Mouse (Mus musculus) frontal cortex, postnatal 36 days (tissue): ENCODE measurements around the gene 1810062G17Rik.

Source experiments
- DNase-seq, 2 experiments: peaks; one replicate each; pipeline ENCODE4 v3.0.0; 2022; ENCODE audit warnings: low spot score in 2 of 2

Gene 1810062G17Rik

GRCm38 (mm10) chr3:36476261-36477155, 771 bp downstream of the 1810062G17Rik start:
- DNase-seq, result no peak

DNA sequence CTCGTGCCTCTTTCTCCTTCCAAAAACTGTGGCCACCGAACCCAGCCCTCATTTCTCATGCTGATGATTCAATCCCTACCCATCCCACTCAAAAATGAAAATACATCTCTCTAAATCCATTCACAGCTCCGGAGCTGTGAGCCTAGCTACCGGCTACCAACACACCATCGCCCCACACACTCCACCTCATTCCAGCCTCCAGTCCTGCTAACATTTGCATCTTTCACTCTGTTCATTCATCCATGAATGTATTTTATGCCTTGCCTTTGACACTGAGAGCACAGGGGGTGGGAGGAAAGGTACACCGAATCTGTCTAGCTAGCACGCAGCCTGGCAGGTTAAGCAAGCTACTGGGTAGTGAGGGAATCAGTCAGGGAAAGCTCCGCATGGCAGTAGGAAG, 3.0 kb downstream of the 1810062G17Rik start:
- DNase-seq, result peak; percentile 55 to 59

DNA sequence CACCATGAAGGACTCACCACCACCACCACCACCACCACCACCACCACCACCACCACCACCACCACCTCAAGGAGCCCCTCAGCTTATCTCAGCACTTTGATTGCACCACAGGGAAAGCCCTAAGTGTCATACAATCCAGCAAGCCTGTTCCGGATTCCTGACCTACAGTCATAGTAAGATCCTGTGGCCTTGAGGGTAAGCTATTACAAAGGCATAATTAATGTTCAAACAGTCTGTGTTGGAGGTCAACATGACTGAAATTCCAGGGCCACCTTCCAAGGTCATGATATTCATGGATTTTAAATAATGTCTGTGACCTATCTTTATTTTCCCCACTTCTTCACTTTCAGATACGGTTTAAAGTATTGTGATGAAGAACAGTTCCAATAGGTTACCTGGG, 4.7 kb downstream of the 1810062G17Rik start:
- DNase-seq, result no peak

DNA sequence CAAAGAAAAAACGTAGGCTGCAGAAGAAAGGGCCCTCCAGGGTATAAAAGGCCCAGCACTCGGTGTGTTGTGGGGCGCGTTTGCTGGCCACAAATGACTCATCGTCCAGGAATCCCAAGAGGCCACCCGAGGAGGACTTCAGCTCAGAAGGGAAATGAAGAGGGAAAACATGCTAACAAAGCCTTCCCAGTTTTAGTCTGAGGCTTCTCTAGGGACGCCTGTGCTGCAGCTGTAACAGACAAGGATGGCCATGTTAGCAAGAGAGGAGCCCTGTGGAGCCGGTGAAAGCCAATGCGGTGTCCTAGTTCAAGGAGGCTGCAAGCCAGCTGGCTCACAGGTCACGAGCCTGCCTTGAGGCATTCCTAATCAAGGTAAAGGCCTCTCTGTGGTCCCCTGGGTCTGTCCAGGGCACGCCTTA, 6.0 kb downstream of the 1810062G17Rik start:
- no peak for DNase-seq

DNA sequence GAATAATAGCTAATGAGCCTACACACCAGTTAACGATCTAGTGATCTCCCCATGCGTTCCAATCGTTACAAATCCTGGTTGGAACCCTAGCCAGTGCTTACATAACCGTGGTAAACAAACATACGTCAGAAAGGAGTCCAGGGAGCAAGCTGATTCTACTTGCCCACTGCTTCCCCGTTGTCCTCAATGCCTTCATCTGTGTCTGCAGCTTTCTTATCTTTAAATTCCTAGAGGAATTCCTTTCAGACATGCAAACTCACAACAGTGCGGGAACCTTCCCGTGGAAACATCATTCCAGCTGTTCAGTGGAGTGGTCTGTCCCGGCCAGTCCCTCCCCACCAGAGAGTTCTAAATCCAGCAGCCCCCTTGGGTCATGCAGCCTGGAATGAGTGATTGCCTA, 7.2 kb downstream of the 1810062G17Rik start:
- no peak for DNase-seq

- DNase-seq, result peak in 1 of 2 experiments; percentile 46
Measured at GRCm38 (mm10) chr3:36484292-36484691, 8.6 kb downstream of the 1810062G17Rik start.

GRCm38 (mm10) chr3:36486176-36486575, 10.4 kb downstream of the 1810062G17Rik start:
- no peak for DNase-seq

- no peak for DNase-seq
Measured at GRCm38 (mm10) chr3:36486881-36487280, 11.1 kb downstream of the 1810062G17Rik start.

GRCm38 (mm10) chr3:36488367-36488766, 12.6 kb downstream of the 1810062G17Rik start:
- no peak for DNase-seq

- DNase-seq, result no peak
Measured at GRCm38 (mm10) chr3:36488899-36489589, 13.3 kb downstream of the 1810062G17Rik start.

DNA sequence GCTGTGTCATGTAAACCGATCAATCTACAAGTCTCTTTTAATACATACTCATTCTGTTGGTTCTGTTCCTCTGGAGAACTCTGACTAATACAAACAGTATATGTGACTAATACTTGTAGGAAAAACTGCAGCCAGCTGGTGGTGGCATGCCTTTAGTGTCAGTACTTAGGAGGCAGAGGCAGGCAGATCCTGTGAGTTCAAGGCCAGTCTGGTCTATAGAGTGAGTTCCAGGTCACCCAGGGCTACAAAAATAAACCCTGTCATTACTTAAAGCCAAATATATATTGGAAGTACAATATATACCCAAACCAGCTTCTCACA, 13.8 kb downstream of the 1810062G17Rik start:
- DNase-seq, result no peak

DNA sequence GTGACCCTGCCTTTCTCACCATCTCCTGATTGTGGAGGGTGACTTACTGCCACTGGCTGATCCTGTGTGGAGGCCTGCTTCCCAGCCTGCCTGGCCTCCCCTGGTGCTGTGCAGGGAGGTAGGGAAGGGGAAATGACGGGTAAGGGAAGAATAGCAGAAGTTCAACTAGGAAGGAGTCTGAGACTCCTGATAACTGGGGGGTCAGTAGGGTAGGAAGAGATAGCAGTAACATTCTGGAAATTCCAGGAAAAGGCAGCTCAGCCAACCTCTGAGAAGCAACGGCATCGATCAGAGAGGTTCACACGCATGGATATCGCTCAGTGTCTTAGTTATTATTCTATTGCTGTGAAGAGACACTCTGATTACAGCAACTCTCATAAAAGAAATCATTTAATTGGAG, 15.8 kb downstream of the 1810062G17Rik start:
- DNase-seq, result no peak

GRCm38 (mm10) chr3:36492716-36493391, 17.1 kb downstream of the 1810062G17Rik start:
- DNase-seq, result no peak

GRCm38 (mm10) chr3:36493641-36494283, 18.0 kb downstream of the 1810062G17Rik start:
- DNase-seq, result no peak

- no peak for DNase-seq
Measured at GRCm38 (mm10) chr3:36494613-36495012, 18.9 kb downstream of the 1810062G17Rik start.

GRCm38 (mm10) chr3:36495436-36495835, 19.7 kb downstream of the 1810062G17Rik start:
- peak; percentile 83 to 89 for DNase-seq

- no peak for DNase-seq
Measured at GRCm38 (mm10) chr3:36496273-36496672, 20.5 kb downstream of the 1810062G17Rik start.

DNA sequence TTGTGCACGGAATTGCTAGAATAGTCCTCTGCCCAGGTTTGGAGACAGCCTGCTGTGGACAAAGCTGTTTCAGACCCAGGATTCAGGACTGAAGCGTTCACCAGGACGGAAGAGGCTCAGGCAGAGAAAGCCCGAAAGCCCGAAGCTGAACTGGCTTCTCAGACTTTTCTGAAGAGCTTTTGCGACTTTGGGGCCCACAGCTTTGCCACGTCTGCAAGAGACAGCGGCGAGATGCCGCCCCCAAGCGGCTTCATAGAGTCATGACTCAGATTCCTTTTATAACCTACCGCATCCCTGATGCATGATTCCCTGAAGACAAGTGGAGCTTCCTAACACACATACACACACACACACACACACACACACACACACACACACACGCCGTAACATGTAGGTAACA, 21.0 kb downstream of the 1810062G17Rik start:
- peak; percentile 61 to 82 for DNase-seq

DNA sequence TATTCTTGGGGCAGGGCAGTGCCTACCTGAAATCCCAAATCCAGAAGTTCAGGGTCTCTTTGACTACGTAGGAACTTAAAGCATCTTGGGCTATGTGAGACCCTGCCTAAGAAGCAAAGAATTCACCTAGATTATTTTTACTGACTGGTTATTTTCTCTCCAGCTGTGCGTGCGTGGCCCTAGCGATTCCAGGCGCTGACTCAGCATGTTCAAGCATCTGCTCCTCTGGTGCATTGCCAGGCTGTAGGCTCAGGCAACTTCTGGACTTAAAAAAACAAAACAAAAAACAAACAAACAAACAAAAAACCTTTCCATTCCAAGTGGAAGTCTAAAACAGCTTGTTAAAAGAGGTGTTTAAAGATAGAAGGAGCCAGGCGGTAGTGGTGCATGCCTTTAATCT, 22.5 kb downstream of the 1810062G17Rik start:
- DNase-seq, result no peak

- no peak for DNase-seq
Measured at GRCm38 (mm10) chr3:36499418-36499817, 23.7 kb downstream of the 1810062G17Rik start.

DNA sequence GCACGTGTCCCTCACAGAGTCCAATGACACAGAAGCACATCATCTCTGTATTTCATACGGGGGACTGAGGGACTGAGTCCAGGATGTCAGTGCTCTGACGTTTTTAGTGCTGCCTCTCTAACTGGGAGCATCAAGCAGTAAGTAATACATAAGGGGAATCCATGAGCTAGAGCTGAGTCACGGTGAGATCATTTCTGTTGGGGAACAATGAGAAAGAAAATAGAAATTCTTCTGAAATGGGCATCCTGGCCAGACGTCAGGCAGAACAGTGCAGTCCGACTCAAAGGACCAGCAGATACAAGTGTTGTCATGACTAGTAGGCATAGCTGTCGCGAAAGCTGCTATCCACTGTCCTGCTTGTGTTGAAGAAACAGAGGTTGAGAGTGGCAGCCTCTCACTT, 25.2 kb downstream of the 1810062G17Rik start:
- DNase-seq, result no peak

GRCm38 (mm10) chr3:36501546-36501945, 25.8 kb downstream of the 1810062G17Rik start:
- DNase-seq, result no peak
